Mouse (Mus musculus): Measurements from ENCODE around the gene Acot3. TPM values are rescaled to one million over a fixed set of nuclear protein-coding genes. Genes with fewer than 3 reads are reported as not detected.
"Not testable (repeated sequence)": the region's sequence is repeated elsewhere in the genome, so short reads cannot be mapped to it uniquely, and the experiment has no call there.

Gene Acot3
- total and polyA plus RNA-seq, 2 experiments from 2014 or later = 0.98 to 3.1 TPM

DNA sequence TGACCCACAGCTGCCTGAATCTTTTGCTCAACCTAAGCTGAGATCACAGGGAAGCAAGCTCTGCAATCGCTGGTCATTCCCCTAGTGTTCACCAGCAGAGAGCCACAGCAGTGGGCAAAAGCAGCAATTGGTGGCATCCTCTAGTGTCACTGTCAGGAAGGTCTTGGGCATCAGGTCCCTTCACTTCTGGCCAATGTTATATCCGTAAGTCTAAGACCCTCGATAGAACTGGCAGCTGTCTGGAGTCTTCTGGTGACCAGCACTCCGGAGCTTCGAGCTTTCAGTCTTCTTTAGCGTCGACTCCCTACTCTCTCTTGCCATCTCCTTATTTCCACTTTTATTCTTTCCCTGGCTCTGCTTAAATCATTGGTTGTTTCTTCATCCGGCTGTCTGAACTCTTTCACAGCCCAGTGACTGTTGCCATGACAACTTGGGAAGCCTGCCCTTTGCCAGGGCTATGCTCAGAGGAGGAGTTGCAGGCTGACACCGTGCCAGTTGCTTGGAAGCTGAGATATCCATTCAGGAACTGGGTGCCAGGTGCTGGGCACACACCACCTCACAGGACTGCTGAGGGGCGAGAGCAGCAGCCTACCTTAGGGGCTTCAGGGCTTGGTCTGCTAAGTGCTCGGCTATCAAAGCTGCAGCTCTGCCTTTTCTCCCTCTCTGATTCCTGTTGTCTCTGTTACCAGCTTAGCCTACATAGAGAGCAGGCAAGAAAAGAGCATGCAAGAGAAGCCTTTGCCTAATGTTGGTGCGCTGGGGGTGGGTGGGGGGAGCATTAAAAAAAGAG lies 40.5 kb upstream of the Acot3 start:
- H3K27me3 ChIP-seq (ENCODE audit: insufficient read depth, low read length) = no peaks in the 10 kb centered on the region
- H3K9ac ChIP-seq = peak overlapping the region; percentile 19; the same call in 1 of the 2 replicates
- H3K27ac ChIP-seq (ENCODE audit: low read depth, low read length) = peak overlapping the region; percentile 59; the same call in 1 of the 2 replicates
- peaks cover 16% of the 10 kb centered on the region for H3K4me1 ChIP-seq (ENCODE audit: insufficient read depth)
- peak overlapping the region; percentile 48 for H3K4me3 ChIP-seq (ENCODE audit: low read depth, low read length)
- no peaks in the 10 kb centered on the region for H3K9me3 ChIP-seq (ENCODE audit: low read length)
- DNase-seq (peak; percentile 88), ATAC-seq (peak; percentile 78)
- TF ChIP-seq CTCF (IDR thresholded peaks at IDR 0.05; ENCODE audit: low read depth) = 0 out of 2 replicates have a peak, but pooled peaks have one; percentile 9
- H3K4me2 ChIP-seq (ENCODE audit: low read depth) = peak overlapping the region; percentile 54
- 12% methylated on average over 12 of the region's 12 CpGs for WGBS
- H3K36me3 ChIP-seq (ENCODE audit: insufficient read depth) = no peaks in the 10 kb centered on the region

DNA sequence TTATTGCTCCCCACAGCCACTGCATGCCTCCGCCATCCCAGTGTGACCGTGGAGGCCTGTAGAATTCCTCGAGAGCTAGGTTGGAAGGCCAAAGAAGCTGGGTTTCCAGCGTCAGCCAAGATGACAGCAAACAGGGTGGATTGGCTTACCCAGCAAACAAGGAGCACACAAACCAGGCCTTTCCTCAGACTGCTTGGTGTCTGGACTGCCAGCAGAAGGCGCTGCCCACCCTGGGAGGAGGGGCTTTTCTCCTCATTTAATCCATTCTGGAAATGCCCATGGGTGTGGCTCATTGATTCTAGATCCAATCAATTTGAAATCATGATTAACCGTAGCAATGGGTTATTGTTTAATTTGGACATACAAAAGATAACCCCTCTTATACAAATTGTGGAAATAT lies 38.8 kb upstream of the Acot3 start:
- H3K27me3 ChIP-seq (ENCODE audit: insufficient read depth, low read length) = no peaks in the 10 kb centered on the region
- no peak overlapping the region for H3K9ac ChIP-seq
- no peaks in the 10 kb centered on the region for H3K9me3 ChIP-seq (ENCODE audit: low read length)
- H3K4me2 ChIP-seq (ENCODE audit: low read depth) = 0 out of 2 replicates have a peak overlapping the region, but pooled peaks have one; percentile 20
- H3K4me1 ChIP-seq (ENCODE audit: insufficient read depth) = peaks cover 16% of the 10 kb centered on the region
- no peaks in the 10 kb centered on the region for H3K36me3 ChIP-seq (ENCODE audit: insufficient read depth)
- WGBS = 56% methylated on average over 6 of the region's 6 CpGs
- H3K27ac ChIP-seq (ENCODE audit: low read depth, low read length) = no peak overlapping the region
- ATAC-seq (no peak), DNase-seq (no peak)
- peak; percentile 56 for TF ChIP-seq CTCF (IDR thresholded peaks at IDR 0.05; ENCODE audit: low read depth)
- H3K4me3 ChIP-seq (ENCODE audit: low read depth, low read length) = no peak overlapping the region

DNA sequence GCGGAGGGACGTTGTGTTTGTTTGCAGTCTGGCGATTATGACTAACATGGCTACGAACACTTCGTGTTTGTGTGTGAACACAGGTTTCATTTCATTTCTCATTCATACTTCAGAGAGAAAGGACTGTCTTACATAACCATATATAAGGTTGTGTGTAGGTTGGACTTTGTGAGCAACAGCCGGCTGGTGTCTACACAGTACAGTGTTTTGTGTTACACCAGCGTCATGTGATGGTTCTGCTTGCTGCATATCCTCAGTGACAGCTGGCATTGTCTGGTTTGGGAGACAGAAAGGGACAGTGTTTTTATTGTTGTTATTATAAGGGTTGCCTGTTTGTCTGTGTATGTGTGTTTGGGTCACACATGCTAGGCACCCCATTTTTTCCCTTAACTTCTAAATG lies 38.2 kb upstream of the Acot3 start:
- Histone ChIP-seq H3K4me2 (ENCODE audit: low read depth) (no peak overlapping the region), H3K36me3 (ENCODE audit: insufficient read depth) (no peaks in the 10 kb centered on the region), H3K4me1 (ENCODE audit: insufficient read depth) (peaks cover 15% of the 10 kb centered on the region), H3K9ac (no peak overlapping the region), H3K27me3 (ENCODE audit: insufficient read depth, low read length) (no peaks in the 10 kb centered on the region), H3K27ac (ENCODE audit: low read depth, low read length) (no peak overlapping the region), H3K4me3 (ENCODE audit: low read depth, low read length) (no peak overlapping the region), H3K9me3 (ENCODE audit: low read length) (no peaks in the 10 kb centered on the region)
- no peak for ATAC-seq
- no peak for DNase-seq
- WGBS = 92% methylated on average over 7 of the region's 7 CpGs
- TF ChIP-seq CTCF (IDR thresholded peaks at IDR 0.05; ENCODE audit: low read depth) = no peak

DNA sequence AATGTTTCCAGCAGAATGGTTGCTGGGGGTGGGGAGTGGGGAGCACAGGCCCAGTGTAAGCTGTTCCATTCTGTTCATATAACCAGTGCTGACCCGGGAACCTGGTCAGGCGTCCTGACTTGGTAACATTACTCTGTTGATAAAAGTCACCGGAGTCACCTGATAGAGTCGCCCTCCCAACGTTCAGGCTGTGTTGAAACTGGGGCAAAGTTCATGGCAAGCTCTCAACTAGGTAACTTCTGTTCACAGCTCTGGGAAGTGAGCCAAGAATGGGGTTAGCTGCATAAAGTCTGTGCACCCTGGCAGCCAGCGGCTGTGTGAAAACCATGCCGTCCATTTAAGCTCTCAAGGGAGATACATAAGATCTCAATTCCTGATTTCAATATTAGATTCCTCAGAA lies 31.4 kb upstream of the Acot3 start:
- H3K9ac ChIP-seq; H3K27ac ChIP-seq (ENCODE audit: low read depth, low read length); H3K4me3 ChIP-seq (ENCODE audit: low read depth, low read length); ATAC-seq; H3K27me3 ChIP-seq (ENCODE audit: insufficient read depth, low read length); H3K36me3 ChIP-seq (ENCODE audit: insufficient read depth); H3K4me2 ChIP-seq (ENCODE audit: low read depth); H3K9me3 ChIP-seq (ENCODE audit: low read length); H3K4me1 ChIP-seq (ENCODE audit: insufficient read depth): not testable (repeated sequence)
- peak; percentile 35 for DNase-seq
- 51% methylated on average over 7 of the region's 7 CpGs for WGBS

- H3K36me3 ChIP-seq (ENCODE audit: insufficient read depth); H3K9me3 ChIP-seq (ENCODE audit: low read length); H3K4me1 ChIP-seq (ENCODE audit: insufficient read depth); H3K27me3 ChIP-seq (ENCODE audit: insufficient read depth, low read length); ATAC-seq; DNase-seq; H3K4me2 ChIP-seq (ENCODE audit: low read depth); H3K9ac ChIP-seq; H3K4me3 ChIP-seq (ENCODE audit: low read depth, low read length); H3K27ac ChIP-seq (ENCODE audit: low read depth, low read length): not testable (repeated sequence)
- WGBS = 93% methylated on average over 4 of the region's 4 CpGs
Measured at GRCm38 (mm10) chr12:84022266-84022665, 29.7 kb upstream of the Acot3 start.

GRCm38 (mm10) chr12:84023052-84023745 lies 28.7 kb upstream of the Acot3 start:
- H3K27me3 ChIP-seq (ENCODE audit: insufficient read depth, low read length) = no peaks in the 10 kb centered on the region
- ATAC-seq (no peak), DNase-seq (no peak)
- no peak overlapping the region for H3K4me3 ChIP-seq (ENCODE audit: low read depth, low read length)
- H3K4me2 ChIP-seq (ENCODE audit: low read depth) = no peak overlapping the region
- 83% methylated on average over 9 of the region's 9 CpGs for WGBS
- H3K36me3 ChIP-seq (ENCODE audit: insufficient read depth) = no peaks in the 10 kb centered on the region
- H3K9me3 ChIP-seq (ENCODE audit: low read length) = no peaks in the 10 kb centered on the region
- no peak for TF ChIP-seq CTCF (IDR thresholded peaks at IDR 0.05; ENCODE audit: low read depth)
- no peaks in the 10 kb centered on the region for H3K4me1 ChIP-seq (ENCODE audit: insufficient read depth)
- no peak overlapping the region for H3K27ac ChIP-seq (ENCODE audit: low read depth, low read length)
- H3K9ac ChIP-seq = no peak overlapping the region

DNA sequence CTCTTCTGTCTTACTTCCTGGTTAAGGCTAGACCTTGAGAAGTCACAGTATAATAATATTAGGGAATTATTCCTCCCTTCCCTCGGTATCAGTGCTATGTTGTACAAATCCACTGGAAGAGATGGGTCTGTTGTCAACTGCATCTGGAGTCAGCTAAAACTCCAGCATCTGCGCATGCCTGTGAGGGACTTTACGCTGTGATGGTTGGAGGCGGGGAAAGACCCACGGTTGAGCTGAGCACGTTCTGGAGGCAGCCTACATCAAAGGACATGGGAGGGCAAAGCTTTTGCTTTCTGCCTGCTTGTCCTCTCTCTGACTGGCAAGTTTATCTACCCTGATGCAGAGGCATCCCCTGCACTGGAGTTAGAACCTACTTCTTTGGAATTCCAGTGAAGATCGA lies 26.1 kb upstream of the Acot3 start:
- Histone ChIP-seq H3K4me2 (ENCODE audit: low read depth) (no peak overlapping the region), H3K36me3 (ENCODE audit: insufficient read depth) (no peaks in the 10 kb centered on the region), H3K4me1 (ENCODE audit: insufficient read depth) (no peaks in the 10 kb centered on the region), H3K9me3 (ENCODE audit: low read length) (no peaks in the 10 kb centered on the region), H3K27ac (ENCODE audit: low read depth, low read length) (no peak overlapping the region), H3K27me3 (ENCODE audit: insufficient read depth, low read length) (no peaks in the 10 kb centered on the region), H3K4me3 (ENCODE audit: low read depth, low read length) (no peak overlapping the region), H3K9ac (no peak overlapping the region)
- TF ChIP-seq CTCF (IDR thresholded peaks at IDR 0.05; ENCODE audit: low read depth) = no peak
- DNase-seq = no peak
- no peak for ATAC-seq
- 92% methylated on average over 7 of the region's 7 CpGs for WGBS

DNA sequence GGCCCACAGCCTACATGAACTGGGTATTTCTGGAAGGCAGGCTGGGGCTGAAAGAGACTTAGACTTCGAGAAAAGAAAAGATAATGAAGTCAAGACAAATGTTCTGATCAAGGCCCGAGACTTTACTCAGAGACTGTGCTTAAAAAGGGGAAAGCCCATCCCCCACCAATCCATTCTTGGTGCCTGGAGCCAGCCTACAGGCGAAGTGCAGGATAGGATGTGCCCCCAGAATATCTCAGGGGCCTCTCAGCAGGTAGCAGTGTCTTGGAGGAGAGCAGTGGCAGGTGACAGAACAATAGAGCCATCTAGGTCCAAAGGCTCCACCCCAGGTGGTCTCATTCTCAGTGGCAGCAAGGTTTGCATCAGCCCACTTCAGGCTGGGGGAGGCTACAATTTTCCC lies 23.6 kb upstream of the Acot3 start:
- not testable (repeated sequence) for H3K9ac ChIP-seq; DNase-seq; H3K9me3 ChIP-seq (ENCODE audit: low read length); H3K4me2 ChIP-seq (ENCODE audit: low read depth); H3K4me1 ChIP-seq (ENCODE audit: insufficient read depth); H3K27me3 ChIP-seq (ENCODE audit: insufficient read depth, low read length); H3K4me3 ChIP-seq (ENCODE audit: low read depth, low read length); H3K36me3 ChIP-seq (ENCODE audit: insufficient read depth); ATAC-seq; H3K27ac ChIP-seq (ENCODE audit: low read depth, low read length)
- WGBS = 47% methylated on average over 3 of the region's 3 CpGs

DNA sequence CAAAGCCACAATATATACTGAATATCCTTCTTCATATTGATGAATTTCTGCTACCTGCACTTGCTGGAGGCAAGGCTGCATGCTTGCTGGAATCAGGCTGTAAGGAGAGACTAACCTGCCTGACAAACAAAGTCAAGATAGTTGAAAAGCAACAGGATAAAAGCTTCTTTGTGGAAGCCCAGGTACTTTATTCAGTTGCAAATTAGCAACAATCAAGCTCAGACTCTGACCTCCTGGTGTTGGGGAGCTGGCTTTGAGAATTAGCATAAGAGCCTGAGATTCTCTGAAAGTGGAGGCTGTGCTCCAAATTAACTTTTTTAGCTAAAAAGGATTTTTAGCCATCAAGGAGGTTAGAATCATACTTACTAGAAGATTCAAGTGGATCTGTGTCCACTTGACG lies 22.9 kb upstream of the Acot3 start:
- not testable (repeated sequence) for H3K4me3 ChIP-seq (ENCODE audit: low read depth, low read length); H3K9me3 ChIP-seq (ENCODE audit: low read length); H3K27me3 ChIP-seq (ENCODE audit: insufficient read depth, low read length); H3K9ac ChIP-seq; H3K36me3 ChIP-seq (ENCODE audit: insufficient read depth); H3K27ac ChIP-seq (ENCODE audit: low read depth, low read length); ATAC-seq; H3K4me1 ChIP-seq (ENCODE audit: insufficient read depth); DNase-seq; H3K4me2 ChIP-seq (ENCODE audit: low read depth)
- WGBS = 82% methylated on average over 1 of the region's 1 CpGs
